Mouse (Mus musculus) embryonic facial prominence, embryonic 15.5 days (tissue): Measurements from ENCODE around the gene Gm49361. TPM values are rescaled to one million over a fixed set of nuclear protein-coding genes. Genes with fewer than 3 reads are reported as not detected.

ENCODE experiments used
- ATAC-seq: fragments of 200-750 bp; cut with Nextera tagmentation; 2 replicates; pipeline ENCODE4 v1.8.0; 2017; ENCODE audit warnings: low read depth, moderate TSS enrichment; ENCODE audit not compliant: insufficient number of reproducible peaks, low FRiP score, low TSS enrichment
- H3K27ac ChIP-seq: fragments of 300-500 bp; sonication (generic); replicated peaks from 2 replicates; pipeline ENCODE4 v1.5.1; 2015; ENCODE audit warnings: mild to moderate bottlenecking, inconsistent platforms
- H3K27me3 ChIP-seq: fragments of 300-500 bp; sonication (generic); 2 replicates; pipeline ENCODE4 v1.6.1; 2015; ENCODE audit warnings: inconsistent platforms
- H3K36me3 ChIP-seq: fragments of 300-500 bp; sonication (generic); 2 replicates; pipeline ENCODE4 v1.6.1; 2015; ENCODE audit warnings: mild to moderate bottlenecking, inconsistent platforms
- H3K4me1 ChIP-seq: fragments of 300-500 bp; sonication (generic); 2 replicates; pipeline ENCODE4 v1.6.1; 2015; ENCODE audit warnings: inconsistent platforms
- H3K4me2 ChIP-seq: fragments of 300-500 bp; sonication (generic); replicated peaks from 2 replicates; pipeline ENCODE4 v1.6.1; 2015; ENCODE audit warnings: mild to moderate bottlenecking, inconsistent platforms
- H3K4me3 ChIP-seq: fragments of 300-500 bp; sonication (generic); replicated peaks from 2 replicates; pipeline ENCODE4 v1.5.1; 2015; ENCODE audit warnings: mild to moderate bottlenecking, inconsistent platforms
- H3K9ac ChIP-seq: fragments of 300-500 bp; sonication (generic); 2 replicates; pipeline ENCODE4 v1.6.1; 2015; ENCODE audit warnings: inconsistent platforms
- H3K9me3 ChIP-seq: fragments of 300-500 bp; sonication (generic); replicated peaks from 2 replicates; pipeline ENCODE4 v1.6.1; 2016; ENCODE audit warnings: inconsistent platforms
- WGBS: fragments of 180-500 bp; shearing (Covaris S2); methylation state at CpG from one replicate; pipeline ENCODE4 v1.1.7; 2015; 5-methylcytosine and 5-hydroxymethylcytosine counted together
- polyA plus RNA-seq: library from polyadenylated mRNA; unstranded; fragments of >200 nt; fragmentation: Nextera tagmentation; extraction: Ambion mirVana; gene quantifications from 2 replicates; pipeline ENCODE4 v1.2.1, GENCODE M21; 2015

Gm49361 gene
- polyA plus RNA-seq, 1 experiment from 2014 or later: not detected

- no peak overlapping the region for H3K9ac ChIP-seq
- H3K36me3 ChIP-seq: 0 out of 2 replicates have a peak, but pooled peaks cover 3% of the 10 kb centered on the region
- 95% methylated on average over 1 of the region's 1 CpGs for WGBS
Measured at GRCm38 (mm10) chr14:57617675-57618074, 128.2 kb downstream of the Gm49361 start.

GRCm38 (mm10) chr14:57616339-57616965 lies 129.5 kb downstream of the Gm49361 start:
- Histone ChIP-seq H3K36me3 (no peaks in the 10 kb centered on the region), H3K9me3 (no peaks in the 10 kb centered on the region), H3K9ac (no peak overlapping the region), H3K27me3 (no peaks in the 10 kb centered on the region), H3K4me2 (no peak overlapping the region), H3K4me3 (no peak overlapping the region), H3K27ac (no peak overlapping the region), H3K4me1 (no peaks in the 10 kb centered on the region)
- WGBS: 62% methylated on average over 6 of the region's 6 CpGs
- no peak for ATAC-seq

More at GRCm38 (mm10) chr14:57617675-57618074, 128.2 kb downstream of the Gm49361 start:
- Histone ChIP-seq H3K4me3 (no peak overlapping the region), H3K9me3 (no peaks in the 10 kb centered on the region), H3K27me3 (no peaks in the 10 kb centered on the region), H3K4me1 (no peaks in the 10 kb centered on the region), H3K27ac (no peak overlapping the region), H3K4me2 (no peak overlapping the region)
- ATAC-seq: no peak

- H3K36me3 ChIP-seq: no peaks in the 10 kb centered on the region
- no peak overlapping the region for H3K4me2 ChIP-seq
- no peak overlapping the region for H3K4me3 ChIP-seq
- no peak overlapping the region for H3K27ac ChIP-seq
- no peaks in the 10 kb centered on the region for H3K4me1 ChIP-seq
- no peaks in the 10 kb centered on the region for H3K27me3 ChIP-seq
- ATAC-seq: no peak
- H3K9me3 ChIP-seq: no peaks in the 10 kb centered on the region
- 82% methylated on average over 6 of the region's 6 CpGs for WGBS
- H3K9ac ChIP-seq: no peak overlapping the region
Measured at GRCm38 (mm10) chr14:57615828-57616227, 130.1 kb downstream of the Gm49361 start.

- no peak overlapping the region for H3K4me2 ChIP-seq
- H3K27me3 ChIP-seq: no peaks in the 10 kb centered on the region
- H3K9ac ChIP-seq: no peak overlapping the region
- no peak for ATAC-seq
- H3K4me3 ChIP-seq: no peak overlapping the region
- no peaks in the 10 kb centered on the region for H3K9me3 ChIP-seq
- peaks cover 6% of the 10 kb centered on the region for H3K4me1 ChIP-seq
- 35% methylated on average over 2 of the region's 2 CpGs for WGBS
- no peak overlapping the region for H3K27ac ChIP-seq
- H3K36me3 ChIP-seq: no peaks in the 10 kb centered on the region
Measured at GRCm38 (mm10) chr14:57611034-57611433, 134.9 kb downstream of the Gm49361 start.

GRCm38 (mm10) chr14:57609816-57610329 lies 136.0 kb downstream of the Gm49361 start:
- no peak overlapping the region for H3K4me3 ChIP-seq
- no peak overlapping the region for H3K27ac ChIP-seq
- peaks cover 6% of the 10 kb centered on the region for H3K4me1 ChIP-seq
- no peaks in the 10 kb centered on the region for H3K27me3 ChIP-seq
- no peak overlapping the region for H3K4me2 ChIP-seq
- ATAC-seq: no peak
- no peak overlapping the region for H3K9ac ChIP-seq
- H3K9me3 ChIP-seq: no peaks in the 10 kb centered on the region
- 0 out of 2 replicates have a peak, but pooled peaks cover 1% of the 10 kb centered on the region for H3K36me3 ChIP-seq
- WGBS: 74% methylated on average over 4 of the region's 4 CpGs

GRCm38 (mm10) chr14:57607500-57607899 lies 138.4 kb downstream of the Gm49361 start:
- Histone ChIP-seq H3K9ac (no peak overlapping the region), H3K4me3 (no peak overlapping the region), H3K36me3 (peaks cover 15% of the 10 kb centered on the region), H3K27ac (peak overlapping the region; percentile 60; the same call in 1 of the 2 replicates), H3K4me1 (peaks cover 6% of the 10 kb centered on the region), H3K27me3 (no peaks in the 10 kb centered on the region), H3K4me2 (no peak overlapping the region), H3K9me3 (no peaks in the 10 kb centered on the region)
- ATAC-seq: peak; percentile 85
- 3% methylated on average over 1 of the region's 1 CpGs for WGBS

- H3K36me3 ChIP-seq: peaks cover 21% of the 10 kb centered on the region
- ATAC-seq: no peak
Measured at GRCm38 (mm10) chr14:57606663-57607365, 139.1 kb downstream of the Gm49361 start.

GRCm38 (mm10) chr14:57593279-57593678 lies 152.6 kb downstream of the Gm49361 start:
- WGBS: 92% methylated on average over 5 of the region's 5 CpGs
- Histone ChIP-seq H3K4me1 (no peaks in the 10 kb centered on the region), H3K27me3 (no peaks in the 10 kb centered on the region), H3K36me3 (peaks cover 68% of the 10 kb centered on the region), H3K4me3 (no peak overlapping the region), H3K27ac (no peak overlapping the region), H3K9ac (no peak overlapping the region), H3K4me2 (no peak overlapping the region), H3K9me3 (no peaks in the 10 kb centered on the region)
- no peak for ATAC-seq

More at GRCm38 (mm10) chr14:57606663-57607365, 139.1 kb downstream of the Gm49361 start:
- Histone ChIP-seq H3K27ac (no peak overlapping the region), H3K9ac (no peak overlapping the region), H3K9me3 (no peaks in the 10 kb centered on the region), H3K27me3 (no peaks in the 10 kb centered on the region), H3K4me1 (peaks cover 6% of the 10 kb centered on the region), H3K4me3 (no peak overlapping the region), H3K4me2 (no peak overlapping the region)
- WGBS: 48% methylated on average over 8 of the region's 8 CpGs

Other genes starting within 250 kb of the Gm49361 start
- 5.9 and 8.1 TPM in 2 replicates for gene Il17d, start 221.3 kb downstream of the Gm49361 start, polyA plus RNA-seq
- 85.9 and 90.2 TPM in 2 replicates for gene Eef1akmt1, start 174.5 kb downstream of the Gm49361 start, polyA plus RNA-seq
- 18.8 and 20.3 TPM in 2 replicates for gene Xpo4, start 80.7 kb downstream of the Gm49361 start, polyA plus RNA-seq
- 23.3 TPM in 2 replicates for gene Lats2, start 12.3 kb upstream of the Gm49361 start, polyA plus RNA-seq
- gene Sap18, start 52.1 kb upstream of the Gm49361 start, polyA plus RNA-seq: 23.1 and 26.3 TPM in 2 replicates
- 25.4 and 28.6 TPM in 2 replicates for gene Ska3, start 80.1 kb upstream of the Gm49361 start, polyA plus RNA-seq
- gene Mrpl57, start 80.1 kb upstream of the Gm49361 start, polyA plus RNA-seq: 156 and 160 TPM in 2 replicates
- gene Zdhhc20, start 144.2 kb upstream of the Gm49361 start, polyA plus RNA-seq: 67.0 and 71.2 TPM in 2 replicates